Mouse (Mus musculus) cerebellum, postnatal 14 days (tissue): ENCODE measurements around the gene Dbnl.
"Not testable (repeated sequence)": the region's sequence is repeated elsewhere in the genome, so short reads cannot be mapped to it uniquely, and the experiment has no call there.

Source experiments
- DNase-seq, 2 experiments: peaks; one replicate each; pipeline ENCODE4 v3.0.0; 2021; ENCODE audit warnings: mixed read lengths in 2 of 2

Dbnl gene

DNA sequence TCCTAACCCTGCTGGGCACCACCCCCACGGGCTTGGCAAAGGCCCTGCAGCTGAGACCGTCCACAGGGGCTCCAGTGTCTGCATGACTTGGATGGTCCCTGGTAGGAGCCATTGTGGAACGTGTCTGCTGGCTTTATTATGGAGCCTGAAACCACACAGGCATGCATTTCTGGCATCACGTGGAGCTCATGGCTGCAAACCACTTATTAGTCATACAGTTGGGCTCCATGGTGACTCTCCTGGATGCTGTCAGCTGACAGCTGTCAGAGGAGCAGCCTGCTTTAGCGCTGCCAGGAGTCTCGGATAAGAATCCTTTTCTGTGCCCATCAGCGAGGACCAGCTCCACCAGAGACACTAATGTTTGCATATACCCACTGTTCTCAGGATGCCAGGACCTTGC is 7.4 kb downstream of the Dbnl start:
- DNase-seq, result peak; percentile 49 to 60

DNA sequence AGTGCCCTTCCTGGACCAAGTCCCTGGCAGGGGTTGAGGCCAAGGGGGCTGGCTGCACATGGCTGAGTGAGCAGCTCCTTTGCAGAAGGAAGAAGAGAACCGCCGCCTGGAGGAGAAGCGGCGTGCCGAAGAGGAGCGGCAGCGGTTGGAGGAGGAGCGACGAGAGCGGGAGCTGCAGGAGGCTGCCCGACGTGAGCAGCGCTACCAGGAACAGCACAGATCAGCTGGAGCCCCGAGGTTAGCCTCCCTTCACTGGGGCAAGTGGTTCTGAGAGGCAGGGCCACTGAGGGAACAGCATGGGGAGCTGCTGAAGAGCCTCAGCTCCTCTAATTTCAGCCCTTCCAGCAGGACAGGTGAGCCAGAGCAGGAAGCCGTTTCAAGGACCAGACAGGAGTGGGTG is 8.7 kb downstream of the Dbnl start:
- no peak for DNase-seq

DNA sequence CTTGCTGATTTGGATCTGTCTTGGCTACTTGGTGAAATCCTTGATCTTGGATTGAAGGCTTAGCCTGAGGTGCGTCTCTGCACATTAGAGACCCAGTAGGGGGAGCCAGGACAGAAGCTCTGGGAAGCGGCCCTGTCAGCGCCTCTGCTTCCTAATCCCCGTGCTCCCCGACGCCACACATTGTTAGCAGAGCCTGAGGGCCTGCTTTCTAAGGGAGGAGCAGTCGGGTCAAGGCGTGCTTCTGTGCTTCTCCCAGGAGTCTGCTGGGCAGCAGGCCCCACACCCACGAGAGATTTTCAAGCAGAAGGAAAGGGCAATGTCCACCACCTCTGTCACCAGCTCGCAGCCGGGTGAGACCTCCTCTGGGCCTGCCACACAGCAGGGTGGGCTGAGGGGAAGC is 9.1 kb downstream of the Dbnl start:
- no peak for DNase-seq

DNA sequence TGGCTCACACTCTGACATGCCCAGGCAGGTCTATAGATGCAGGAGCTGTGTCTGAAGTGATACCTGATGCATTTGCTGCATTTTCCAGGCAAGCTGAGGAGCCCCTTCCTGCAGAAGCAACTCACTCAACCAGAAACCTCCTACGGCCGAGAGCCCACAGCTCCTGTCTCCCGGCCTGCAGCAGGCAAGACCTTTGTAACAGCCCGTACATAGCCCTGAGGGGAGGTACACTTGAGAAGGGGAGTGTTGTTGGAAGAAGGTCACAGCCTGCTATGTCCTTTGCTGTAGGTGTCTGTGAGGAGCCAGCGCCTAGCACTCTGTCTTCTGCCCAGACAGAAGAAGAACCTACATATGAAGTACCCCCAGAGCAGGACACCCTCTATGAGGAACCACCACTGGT is 9.6 kb downstream of the Dbnl start:
- no peak for DNase-seq

DNA sequence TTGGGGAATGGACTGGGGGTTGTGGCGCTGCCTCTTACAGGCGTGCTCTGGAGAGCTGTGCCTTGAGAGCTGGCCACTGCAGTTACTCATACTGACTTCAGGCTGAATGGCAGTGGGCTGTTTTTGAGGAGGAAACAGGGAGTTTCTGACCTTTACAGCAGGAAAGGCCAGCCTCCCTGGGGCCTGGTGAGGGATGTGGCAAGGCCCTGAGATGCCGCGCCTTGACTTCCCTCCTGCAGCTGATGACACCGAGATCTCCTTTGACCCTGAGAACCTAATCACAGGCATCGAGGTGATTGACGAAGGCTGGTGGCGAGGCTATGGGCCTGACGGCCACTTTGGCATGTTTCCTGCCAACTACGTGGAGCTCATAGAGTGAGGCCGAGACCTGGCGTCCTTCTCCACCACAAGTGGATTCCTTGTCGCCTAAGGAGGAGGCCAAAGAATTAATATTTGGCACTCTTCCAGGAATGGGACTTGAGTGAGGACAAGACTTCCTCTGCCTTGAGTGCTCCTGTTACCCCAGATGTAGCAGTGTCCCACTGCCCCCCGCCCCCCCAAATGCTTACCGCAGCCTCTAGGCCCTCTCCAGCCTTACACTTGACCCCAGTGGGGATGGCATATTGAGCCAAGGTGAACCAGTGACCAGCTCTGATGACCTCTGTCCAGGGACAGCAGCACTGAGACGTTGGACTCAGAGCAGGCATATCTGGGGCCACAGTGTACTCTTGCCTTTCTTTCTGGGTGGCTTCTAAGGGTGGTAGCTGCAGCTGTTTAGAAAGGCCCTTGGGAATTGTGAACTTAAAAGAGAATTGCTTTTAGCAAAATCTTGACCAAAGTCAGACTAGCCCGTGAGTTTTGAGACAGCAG is 11.6 kb downstream of the Dbnl start:
- no peak for DNase-seq

DNA sequence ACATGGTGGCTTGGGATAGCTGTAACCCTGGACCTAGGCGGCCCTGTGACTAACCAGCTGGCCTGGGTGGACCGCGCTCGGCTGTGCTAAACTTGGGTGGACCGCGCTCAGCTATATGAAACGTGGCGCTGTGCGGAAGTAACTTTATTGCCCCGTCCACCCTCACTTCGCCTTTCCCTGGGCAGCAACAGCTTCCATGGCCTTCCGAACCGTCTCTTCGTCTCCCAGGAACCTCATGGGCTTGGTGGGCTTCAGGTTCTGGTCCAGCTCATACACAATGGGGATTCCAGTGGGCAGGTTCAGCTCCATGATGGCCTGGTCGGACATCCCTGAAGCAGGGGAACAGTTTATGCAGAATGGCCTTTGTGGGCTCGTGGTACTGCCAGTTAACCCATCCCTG is 13.2 kb downstream of the Dbnl start:
- DNase-seq, result no peak

DNA sequence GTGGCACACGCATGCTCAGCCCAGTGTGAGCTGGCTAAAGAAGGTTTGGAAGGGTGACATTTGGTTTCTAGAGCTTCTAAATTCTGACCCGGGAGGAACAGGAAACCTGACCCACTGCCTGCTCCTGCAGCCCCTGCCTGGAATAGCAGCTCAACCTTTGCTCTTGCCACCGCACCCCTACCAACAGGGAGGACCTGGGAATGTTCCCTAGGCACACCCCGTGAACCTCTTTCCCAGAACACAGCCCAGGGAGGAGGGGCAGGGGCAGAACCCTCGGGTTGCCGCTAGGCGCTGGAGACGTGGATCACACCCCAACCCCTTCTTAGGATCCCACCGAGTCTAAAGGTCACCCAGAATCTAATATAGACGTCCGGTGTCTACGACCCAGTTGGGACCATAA is 13.7 kb downstream of the Dbnl start:
- DNase-seq, result no peak

DNA sequence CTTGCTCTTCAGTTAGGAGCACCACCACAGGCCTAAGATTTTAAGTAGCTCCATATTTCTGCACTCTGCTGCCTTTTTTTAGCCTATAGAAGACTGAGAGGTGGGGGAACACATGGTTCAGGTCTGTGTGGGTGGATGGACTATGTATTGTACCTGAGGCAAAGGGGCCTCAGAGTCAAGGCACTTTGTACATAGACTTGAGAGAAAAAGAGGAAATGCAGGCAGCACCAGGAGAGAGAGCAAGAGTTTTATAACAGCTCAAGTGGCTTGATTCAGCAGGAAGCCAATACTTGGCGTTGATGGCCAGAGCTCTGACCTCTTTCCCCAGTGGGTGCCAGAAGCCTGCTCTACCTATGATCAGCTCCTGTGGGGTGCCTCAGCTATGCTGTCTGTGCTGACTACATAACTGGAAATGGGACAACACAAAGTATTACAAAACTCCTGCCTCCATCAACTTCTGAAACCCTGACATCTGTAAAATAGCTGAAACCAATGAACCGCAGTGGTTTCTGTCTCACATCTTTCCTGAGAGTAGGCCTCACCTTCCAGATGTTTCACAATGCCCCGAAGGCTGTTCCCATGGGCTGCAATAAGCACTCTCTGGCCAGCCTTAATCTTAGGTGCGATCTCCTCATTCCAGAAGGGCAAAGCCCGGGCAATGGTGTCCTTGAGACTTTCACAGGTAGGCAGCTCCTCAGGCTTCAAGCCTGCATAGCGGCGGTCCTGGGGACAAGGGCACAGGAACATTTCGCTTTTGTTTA is 14.3 kb downstream of the Dbnl start:
- no peak for DNase-seq

DNA sequence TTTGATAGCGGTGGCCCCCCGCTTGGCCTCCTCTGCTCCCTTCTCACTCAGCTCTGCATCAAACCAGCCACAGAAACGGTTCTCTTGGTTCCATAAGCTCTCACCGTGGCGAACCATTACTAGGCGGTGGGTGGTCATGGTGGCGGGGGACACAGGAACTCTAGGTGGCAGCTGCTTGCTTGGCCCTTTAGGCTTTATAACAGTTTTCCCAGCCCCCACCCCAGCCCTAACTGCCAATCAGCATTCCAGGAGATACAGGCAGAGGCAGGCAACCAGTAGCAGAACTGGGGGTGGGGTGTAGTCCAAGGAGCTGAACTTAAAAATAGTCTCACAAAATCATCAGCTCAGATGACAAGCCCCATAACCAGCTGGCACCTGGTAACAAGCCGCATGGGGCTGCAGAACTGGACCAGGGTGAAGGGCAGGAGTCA is 15.3 kb downstream of the Dbnl start, which contains the start of gene Pgam2:
Gene Pgam2 (minus strand): TSS at position 183 of the 431 bp plus-strand sequence.
- peak in 1 of 2 experiments; percentile 23 for DNase-seq

DNA sequence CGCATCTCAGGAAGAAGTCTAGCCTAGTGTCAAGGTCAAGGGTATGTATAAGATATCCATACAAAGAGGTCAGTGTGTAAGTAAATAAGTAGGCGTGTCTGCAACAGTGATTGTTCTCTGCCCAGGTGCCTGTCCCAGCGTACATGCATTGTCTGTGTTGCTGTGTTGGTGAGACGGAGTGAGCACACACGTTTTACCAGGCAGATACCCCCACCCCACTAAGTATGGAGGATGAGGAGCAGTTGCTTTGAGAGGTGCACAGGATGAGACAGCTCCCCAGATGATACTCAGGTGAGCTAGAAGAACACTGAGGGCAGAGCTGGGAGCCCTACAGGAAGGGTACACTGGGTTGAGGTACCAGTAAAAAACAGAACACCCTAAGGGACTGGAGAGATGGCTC is 15.9 kb downstream of the Dbnl start:
- no peak for DNase-seq

DNA sequence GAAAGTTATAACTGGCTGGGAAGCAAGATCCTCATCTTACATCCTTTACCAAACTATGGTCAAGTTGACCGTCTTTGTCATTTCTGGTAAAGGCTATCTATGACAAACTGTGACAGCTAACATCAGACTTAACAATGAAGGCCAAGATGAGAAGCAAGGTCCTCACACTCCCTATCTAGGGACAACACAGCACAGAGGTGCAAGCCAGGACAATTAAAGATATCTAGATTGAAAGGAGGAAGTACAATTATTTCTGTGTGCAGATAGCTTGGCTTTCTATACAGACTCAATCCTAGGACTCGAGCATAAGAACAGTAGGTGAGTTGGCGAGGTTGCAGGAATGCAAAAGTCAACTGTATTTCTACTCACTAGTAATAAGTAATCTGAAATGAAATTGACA is 17.4 kb downstream of the Dbnl start:
- no peak for DNase-seq

DNA sequence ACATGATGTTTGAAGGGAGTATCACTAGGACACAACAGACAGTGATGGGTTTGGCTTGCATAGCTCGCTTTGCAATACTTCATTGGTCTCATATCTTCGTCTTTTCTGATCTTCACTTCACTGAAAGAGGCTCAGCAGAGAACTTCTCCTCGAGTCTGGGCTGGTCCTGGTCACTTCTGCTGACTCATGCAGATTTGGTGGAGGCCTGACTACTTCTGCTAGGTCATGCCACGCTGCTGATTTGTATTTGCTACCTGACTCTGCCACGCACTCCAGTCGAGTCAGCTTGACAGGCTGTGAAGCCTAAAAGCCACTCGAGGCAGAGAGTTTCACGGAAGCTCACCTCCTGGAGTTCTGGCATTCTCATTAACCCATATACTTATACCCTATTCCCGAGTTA is 19.7 kb downstream of the Dbnl start:
- DNase-seq, result no peak

DNA sequence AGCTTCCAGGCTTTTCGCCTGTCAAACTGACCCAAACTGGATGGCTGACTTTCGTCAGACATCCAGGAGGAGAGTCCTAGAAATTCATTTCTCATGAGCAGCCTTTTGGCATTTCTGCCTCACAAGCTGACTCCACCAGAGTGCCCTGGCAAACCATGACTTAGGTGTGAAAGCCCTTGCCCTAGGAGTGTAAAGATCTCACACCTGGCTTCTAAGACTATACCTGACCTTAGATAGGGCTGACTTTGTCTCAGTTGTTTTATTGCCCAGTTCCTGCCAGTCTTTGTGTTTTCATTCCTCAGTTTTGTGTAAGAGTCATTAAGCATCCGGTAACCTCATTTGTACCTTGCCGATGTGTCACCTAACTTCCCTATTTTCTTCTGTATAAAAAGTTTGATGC is 21.2 kb downstream of the Dbnl start:
- DNase-seq, result not testable (repeated sequence)

DNA sequence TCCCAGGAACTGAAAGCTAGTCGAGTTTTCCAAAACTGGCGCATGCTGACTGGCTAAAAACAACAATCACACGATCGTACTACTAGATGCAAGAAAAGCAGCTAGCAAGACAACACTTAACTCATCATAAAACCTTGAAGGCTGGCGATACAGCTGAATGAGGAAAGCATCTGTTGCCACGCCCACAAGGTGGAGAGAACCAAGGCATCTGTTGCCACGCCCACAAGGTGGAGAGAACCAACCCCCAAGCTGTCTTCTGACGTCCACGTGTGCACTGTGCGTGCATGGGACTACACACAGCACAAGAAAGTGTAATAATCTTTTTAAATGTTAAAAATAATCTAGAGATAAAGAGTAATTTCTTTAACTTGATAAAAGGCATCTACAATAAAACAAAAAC is 25.1 kb downstream of the Dbnl start:
- no peak for DNase-seq

DNA sequence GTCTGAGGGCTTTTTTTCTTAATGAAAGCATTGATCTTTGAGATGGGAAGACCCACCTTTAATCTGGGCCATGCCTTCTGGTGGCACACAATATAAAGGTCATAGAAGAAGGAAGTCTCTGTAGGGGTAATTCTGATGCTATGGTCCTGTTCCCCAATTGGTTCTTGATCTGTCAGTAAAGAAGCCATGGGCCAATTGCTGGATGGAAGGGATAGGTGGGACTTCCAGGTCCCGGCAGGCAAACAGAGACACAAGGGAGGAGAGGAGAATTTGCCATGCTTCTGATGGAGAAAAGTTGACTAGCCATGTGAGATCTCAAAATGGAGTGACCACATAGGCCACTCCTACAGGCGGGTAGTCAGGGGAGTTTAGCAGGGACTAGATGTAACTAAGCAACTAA is 30.9 kb downstream of the Dbnl start:
- DNase-seq, result no peak

DNA sequence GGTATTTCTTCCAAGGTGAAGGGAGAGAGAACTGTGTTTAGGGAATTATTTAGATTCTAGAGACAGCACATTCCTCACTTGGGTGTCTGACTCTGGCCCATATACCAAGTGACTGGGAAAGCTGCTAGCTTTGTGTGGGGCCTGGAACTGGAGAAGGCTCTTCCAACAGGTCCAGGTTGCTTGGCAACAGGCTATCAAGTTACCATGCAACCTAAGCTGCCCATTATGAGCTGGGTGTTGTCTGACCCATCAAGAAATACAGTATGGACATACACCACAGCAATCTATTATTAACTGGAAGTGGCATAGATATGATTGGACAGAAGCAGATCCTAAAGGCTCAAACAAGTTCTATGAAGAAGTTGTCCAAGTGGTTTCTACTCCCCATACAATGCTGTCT is 37.1 kb downstream of the Dbnl start:
- DNase-seq, result no peak

DNA sequence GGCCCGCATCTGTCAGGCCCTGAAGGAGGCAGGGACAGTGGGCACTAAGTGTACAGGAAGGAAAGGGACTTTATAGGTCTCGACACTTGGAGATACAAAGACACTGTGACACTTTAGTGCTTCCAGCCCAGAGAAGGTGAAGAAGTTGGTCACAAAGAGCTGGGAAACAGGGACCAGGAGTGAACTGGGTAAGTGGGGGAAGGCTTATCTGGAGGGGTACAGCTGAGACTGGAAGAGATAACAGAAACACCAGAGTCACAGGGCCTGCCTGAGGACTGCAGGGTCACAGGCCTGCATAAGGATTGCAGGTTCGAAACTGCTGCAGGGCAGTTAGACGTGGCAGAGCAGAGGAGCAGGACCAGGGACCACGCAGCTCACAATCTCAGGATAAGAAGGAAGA is 39.6 kb downstream of the Dbnl start:
- no peak for DNase-seq

DNA sequence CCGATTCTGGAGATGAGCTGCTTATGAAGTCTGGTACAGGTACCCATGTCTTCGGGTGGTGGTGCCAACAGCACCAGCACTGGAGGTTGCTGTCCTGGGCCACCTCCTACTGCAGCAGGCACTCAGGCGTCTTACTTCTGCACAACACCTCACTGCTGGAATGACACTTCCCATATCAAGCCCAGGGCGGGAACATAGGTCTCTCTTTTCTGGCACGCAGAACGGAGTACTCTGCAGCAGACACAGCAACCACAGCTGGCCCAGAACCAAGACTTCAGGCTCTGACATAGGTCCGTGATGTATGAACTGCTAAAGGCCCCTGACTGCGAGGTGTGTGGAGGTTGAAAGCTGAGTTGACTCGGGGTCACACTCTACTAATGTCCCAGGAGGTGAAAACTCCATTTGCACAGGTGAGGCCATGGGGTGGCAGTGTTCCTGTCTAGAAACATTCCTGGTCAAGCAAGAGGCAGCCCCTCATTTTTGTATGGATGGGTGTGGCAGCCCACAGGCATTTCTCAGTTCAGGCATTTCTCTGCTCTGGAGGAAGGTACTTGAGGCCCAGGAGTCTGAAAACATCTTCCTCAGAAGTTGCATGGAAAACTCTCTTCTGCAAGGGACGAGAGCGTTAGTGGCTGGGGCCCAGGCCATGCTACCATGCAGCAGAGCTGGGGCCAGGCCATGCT is 40.4 kb downstream of the Dbnl start:
- no peak for DNase-seq

DNA sequence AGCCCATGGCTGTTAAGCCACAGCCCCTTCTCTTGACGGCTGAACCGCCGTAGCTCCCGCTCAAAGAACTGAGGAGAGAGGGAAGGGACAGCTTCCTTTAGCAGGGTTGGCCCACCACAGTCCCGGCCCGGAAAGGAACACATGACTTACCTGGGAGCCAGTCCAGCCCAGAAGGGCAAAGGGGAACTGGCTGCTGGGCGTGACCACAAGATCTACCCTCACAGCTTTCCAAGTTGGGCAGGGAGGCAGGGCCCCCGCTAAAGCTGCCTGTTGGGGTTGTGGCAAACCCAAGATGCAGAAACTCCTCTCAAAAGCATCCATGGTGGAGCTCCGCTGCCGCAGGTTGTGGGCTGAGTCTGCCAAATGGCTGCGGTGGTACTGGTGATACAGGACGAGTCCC is 41.0 kb downstream of the Dbnl start:
- no peak for DNase-seq

DNA sequence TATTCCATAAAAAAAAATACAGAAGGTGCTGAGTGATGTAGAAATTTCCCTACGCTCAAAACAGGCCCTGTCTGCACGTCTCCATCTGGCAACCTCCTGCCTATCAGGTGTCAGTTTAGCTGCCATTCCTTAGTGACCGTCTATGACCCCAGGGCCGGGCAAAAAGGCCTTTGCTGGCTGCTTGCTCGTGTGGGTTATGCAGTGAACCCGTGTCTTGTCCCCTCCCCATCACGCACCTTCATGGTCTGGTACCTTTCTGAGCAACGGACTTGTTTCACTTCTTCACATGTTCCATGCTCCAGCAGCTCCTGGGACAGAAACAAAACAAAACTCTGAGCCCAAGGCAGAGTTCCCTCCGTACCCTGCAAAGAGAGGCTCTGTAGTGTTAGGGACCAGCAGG is 46.2 kb downstream of the Dbnl start:
- no peak for DNase-seq

DNA sequence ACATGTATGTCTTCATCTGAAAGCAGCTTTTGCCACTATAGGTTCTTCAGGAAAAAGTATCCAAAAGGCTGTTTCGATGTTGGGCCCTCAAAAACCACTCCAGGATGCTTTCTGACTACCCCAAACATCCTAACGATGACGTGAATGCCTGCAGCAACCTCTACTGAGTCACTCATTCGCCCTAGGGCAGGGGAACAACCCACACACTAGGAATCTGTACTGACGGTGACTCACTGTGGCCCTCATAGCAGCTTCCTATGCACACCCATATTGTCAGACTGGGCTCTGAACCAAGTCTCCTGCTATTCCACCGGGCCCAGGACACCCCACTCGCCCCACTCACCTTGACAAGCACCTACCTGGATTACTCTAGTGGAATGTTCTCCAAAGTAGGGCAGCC is 46.8 kb downstream of the Dbnl start:
- no peak for DNase-seq

DNA sequence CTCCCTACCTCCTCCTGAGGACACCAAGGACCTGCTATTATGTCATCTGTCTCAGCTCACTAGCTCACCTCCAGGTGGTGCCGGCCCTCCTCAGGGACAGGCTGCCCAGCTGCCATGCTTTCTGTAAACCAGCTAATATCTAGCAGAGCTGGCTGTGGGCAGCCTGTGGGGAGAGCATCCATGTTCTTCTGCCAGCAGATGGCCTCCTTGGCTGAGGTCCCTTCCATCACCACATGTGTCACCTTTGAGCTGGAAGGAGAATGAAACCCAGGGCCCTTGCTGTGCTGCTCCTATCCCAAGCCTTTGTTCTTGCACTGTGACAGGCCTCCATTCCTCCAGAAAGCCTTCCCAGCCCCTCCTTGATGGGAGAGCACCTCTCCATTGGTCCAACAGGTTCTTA is 47.8 kb downstream of the Dbnl start:
- peak; percentile 53 to 60 for DNase-seq
